Mouse (Mus musculus): ENCODE results near the gene Cd27. TPM values are rescaled to one million over a fixed set of nuclear protein-coding genes. Genes with fewer than 3 reads are reported as not detected.

The Cd27 gene
- total RNA-seq, 1 experiment = 0.22 TPM

DNA sequence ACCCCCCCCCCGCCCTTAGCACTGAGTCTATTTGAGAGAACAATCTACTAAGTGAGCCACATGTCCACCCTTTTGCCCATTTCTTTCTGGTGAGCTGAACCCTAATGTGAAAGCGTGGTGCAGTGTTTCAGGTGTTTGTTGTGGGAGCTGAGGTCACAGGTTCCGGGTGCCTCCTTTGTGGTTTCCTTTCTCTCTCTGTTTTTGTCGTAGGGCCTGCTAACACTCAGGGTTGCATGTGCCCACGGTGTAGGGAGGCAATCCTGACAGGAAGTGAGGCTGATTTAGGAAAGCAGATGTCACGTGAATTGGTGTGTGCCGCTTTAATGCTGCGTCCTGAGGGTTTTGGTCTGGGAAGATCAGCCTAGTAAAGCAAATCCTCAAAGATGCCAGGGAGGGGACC lies 4.8 kb upstream of the Cd27 start:
- no peaks in the 10 kb centered on the region for H3K36me3 ChIP-seq (ENCODE audit: control insufficient read depth, insufficient read depth, low read length, poor library complexity, severe bottlenecking)
- no peak for DNase-seq (ENCODE audit: low read depth, low spot score)
- in situ Hi-C loops (cut with MboI; ENCODE audit: low sequenced_read_pairs in 2 of 2, unreplicated experiment in 2 of 2) = no loop called here
- H3K9me3 ChIP-seq (ENCODE audit: control insufficient read depth, insufficient read depth, low read depth, low read length) = no peaks in the 10 kb centered on the region
- no peak overlapping the region for H3K27ac ChIP-seq (ENCODE audit: insufficient read depth, low read depth, low read length, poor library complexity, severe bottlenecking)
- H3K9ac ChIP-seq (ENCODE audit: insufficient read depth, low read depth, low read length, poor library complexity, severe bottlenecking) = no peak overlapping the region
- H3K4me3 ChIP-seq (ENCODE audit: insufficient read depth in 1 of 2, low read depth in 1 of 2, low read length in 2 of 2, poor library complexity in 1 of 2, severe bottlenecking in 1 of 2) = no peak overlapping the region
- TF ChIP-seq ZNF384 (IDR thresholded peaks at IDR 0.05; ENCODE audit: low read depth, low read length) = no peak
- no peak for TF ChIP-seq MAFK (IDR thresholded peaks at IDR 0.05; ENCODE audit: insufficient read depth, low read depth, low read length)
- TF ChIP-seq HCFC1 (IDR thresholded peaks at IDR 0.05; ENCODE audit: borderline replicate concordance, insufficient read depth, low read length) = no peak
- no peak for TF ChIP-seq CHD2 (IDR thresholded peaks at IDR 0.05; ENCODE audit: low read depth, low read length)
- no peak for TF ChIP-seq ZC3H11A (IDR thresholded peaks at IDR 0.05; ENCODE audit: borderline replicate concordance, low read depth, low read length)
- H3K4me1 ChIP-seq (ENCODE audit: control insufficient read depth in 2 of 2, insufficient read depth in 2 of 2, low read length in 2 of 2, poor library complexity in 1 of 2) = no peaks in the 10 kb centered on the region

DNA sequence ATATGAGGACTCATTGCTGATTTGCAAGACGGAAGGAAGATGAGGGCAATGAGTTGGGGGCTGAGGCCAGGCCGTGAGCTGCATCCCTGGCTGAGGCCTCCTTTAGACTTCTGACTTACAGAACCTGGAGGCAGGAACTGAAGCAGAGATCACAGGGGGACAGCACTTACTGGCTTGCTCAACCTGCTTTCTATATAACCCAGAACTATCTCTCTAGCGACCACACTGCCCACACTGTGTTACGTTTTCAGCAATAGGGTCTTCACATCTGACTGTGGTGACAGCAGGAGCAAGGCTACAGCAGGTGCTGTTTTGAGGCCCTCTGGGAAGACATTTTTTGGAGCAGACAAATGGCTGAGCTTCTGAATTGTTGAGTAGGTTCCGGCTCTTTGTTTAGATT lies 3.8 kb upstream of the Cd27 start:
- no peak for DNase-seq (ENCODE audit: low read depth, low spot score)
- Histone ChIP-seq H3K36me3 (ENCODE audit: control insufficient read depth, insufficient read depth, low read length, poor library complexity, severe bottlenecking) (no peaks in the 10 kb centered on the region), H3K4me1 (ENCODE audit: control insufficient read depth in 2 of 2, insufficient read depth in 2 of 2, low read length in 2 of 2, poor library complexity in 1 of 2) (peaks cover 0 to 3% of the 10 kb centered on the region in 2 experiments; a peak in 1 of 4 replicates), H3K9me3 (ENCODE audit: control insufficient read depth, insufficient read depth, low read depth, low read length) (no peaks in the 10 kb centered on the region), H3K9ac (ENCODE audit: insufficient read depth, low read depth, low read length, poor library complexity, severe bottlenecking) (no peak overlapping the region), H3K27ac (ENCODE audit: insufficient read depth, low read depth, low read length, poor library complexity, severe bottlenecking) (no peak overlapping the region), H3K4me3 (ENCODE audit: insufficient read depth in 1 of 2, low read depth in 1 of 2, low read length in 2 of 2, poor library complexity in 1 of 2, severe bottlenecking in 1 of 2) (no peak overlapping the region)
- TF ChIP-seq HCFC1 (IDR thresholded peaks at IDR 0.05; ENCODE audit: borderline replicate concordance, insufficient read depth, low read length) = no peak
- no peak for TF ChIP-seq CHD2 (IDR thresholded peaks at IDR 0.05; ENCODE audit: low read depth, low read length)
- TF ChIP-seq MAFK (IDR thresholded peaks at IDR 0.05; ENCODE audit: insufficient read depth, low read depth, low read length) = no peak
- TF ChIP-seq ZNF384 (IDR thresholded peaks at IDR 0.05; ENCODE audit: low read depth, low read length) = no peak
- no peak for TF ChIP-seq ZC3H11A (IDR thresholded peaks at IDR 0.05; ENCODE audit: borderline replicate concordance, low read depth, low read length)
- in situ Hi-C loops (cut with MboI; ENCODE audit: low sequenced_read_pairs in 2 of 2, unreplicated experiment in 2 of 2) = no loop called here

GRCm38 (mm10) chr6:125239547-125239946 lies 2.7 kb upstream of the Cd27 start:
- H3K27ac ChIP-seq (ENCODE audit: insufficient read depth, low read depth, low read length, poor library complexity, severe bottlenecking) = no peak overlapping the region
- no peak overlapping the region for H3K4me3 ChIP-seq (ENCODE audit: insufficient read depth in 1 of 2, low read depth in 1 of 2, low read length in 2 of 2, poor library complexity in 1 of 2, severe bottlenecking in 1 of 2)
- no peak overlapping the region for H3K9ac ChIP-seq (ENCODE audit: insufficient read depth, low read depth, low read length, poor library complexity, severe bottlenecking)
- no peaks in the 10 kb centered on the region for H3K36me3 ChIP-seq (ENCODE audit: control insufficient read depth, insufficient read depth, low read length, poor library complexity, severe bottlenecking)
- H3K4me1 ChIP-seq (ENCODE audit: control insufficient read depth in 2 of 2, insufficient read depth in 2 of 2, low read length in 2 of 2, poor library complexity in 1 of 2) = peaks cover 0 to 3% of the 10 kb centered on the region in 2 experiments; a peak in 1 of 4 replicates
- no peak for TF ChIP-seq HCFC1 (IDR thresholded peaks at IDR 0.05; ENCODE audit: borderline replicate concordance, insufficient read depth, low read length)
- no peak for TF ChIP-seq ZNF384 (IDR thresholded peaks at IDR 0.05; ENCODE audit: low read depth, low read length)
- TF ChIP-seq CHD2 (IDR thresholded peaks at IDR 0.05; ENCODE audit: low read depth, low read length) = no peak
- TF ChIP-seq ZC3H11A (IDR thresholded peaks at IDR 0.05; ENCODE audit: borderline replicate concordance, low read depth, low read length) = no peak
- no peak for TF ChIP-seq MAFK (IDR thresholded peaks at IDR 0.05; ENCODE audit: insufficient read depth, low read depth, low read length)
- H3K9me3 ChIP-seq (ENCODE audit: control insufficient read depth, insufficient read depth, low read depth, low read length) = no peaks in the 10 kb centered on the region
- in situ Hi-C loops (cut with MboI; ENCODE audit: low sequenced_read_pairs in 2 of 2, unreplicated experiment in 2 of 2) = no loop called here
- DNase-seq (ENCODE audit: low read depth, low spot score) = no peak

- H3K36me3 ChIP-seq (ENCODE audit: control insufficient read depth, insufficient read depth, low read length, poor library complexity, severe bottlenecking) = no peaks in the 10 kb centered on the region
- TF ChIP-seq ZNF384 (IDR thresholded peaks at IDR 0.05; ENCODE audit: low read depth, low read length) (no peak), CHD2 (IDR thresholded peaks at IDR 0.05; ENCODE audit: low read depth, low read length) (no peak), MAFK (IDR thresholded peaks at IDR 0.05; ENCODE audit: insufficient read depth, low read depth, low read length) (no peak), ZC3H11A (IDR thresholded peaks at IDR 0.05; ENCODE audit: borderline replicate concordance, low read depth, low read length) (no peak), HCFC1 (IDR thresholded peaks at IDR 0.05; ENCODE audit: borderline replicate concordance, insufficient read depth, low read length) (no peak)
- no peaks in the 10 kb centered on the region for H3K9me3 ChIP-seq (ENCODE audit: control insufficient read depth, insufficient read depth, low read depth, low read length)
- no peak overlapping the region for H3K27ac ChIP-seq (ENCODE audit: insufficient read depth, low read depth, low read length, poor library complexity, severe bottlenecking)
- no peak overlapping the region for H3K9ac ChIP-seq (ENCODE audit: insufficient read depth, low read depth, low read length, poor library complexity, severe bottlenecking)
- no peak overlapping the region for H3K4me3 ChIP-seq (ENCODE audit: insufficient read depth in 1 of 2, low read depth in 1 of 2, low read length in 2 of 2, poor library complexity in 1 of 2, severe bottlenecking in 1 of 2)
- H3K4me1 ChIP-seq (ENCODE audit: control insufficient read depth in 2 of 2, insufficient read depth in 2 of 2, low read length in 2 of 2, poor library complexity in 1 of 2) = peaks cover 0 to 6% of the 10 kb centered on the region in 2 experiments; a peak in 1 of 4 replicates
- in situ Hi-C loops (cut with MboI; ENCODE audit: low sequenced_read_pairs in 2 of 2, unreplicated experiment in 2 of 2) = no loop called here
- no peak for DNase-seq (ENCODE audit: low read depth, low spot score)
Measured at GRCm38 (mm10) chr6:125238396-125238795, 1.6 kb upstream of the Cd27 start.

DNA sequence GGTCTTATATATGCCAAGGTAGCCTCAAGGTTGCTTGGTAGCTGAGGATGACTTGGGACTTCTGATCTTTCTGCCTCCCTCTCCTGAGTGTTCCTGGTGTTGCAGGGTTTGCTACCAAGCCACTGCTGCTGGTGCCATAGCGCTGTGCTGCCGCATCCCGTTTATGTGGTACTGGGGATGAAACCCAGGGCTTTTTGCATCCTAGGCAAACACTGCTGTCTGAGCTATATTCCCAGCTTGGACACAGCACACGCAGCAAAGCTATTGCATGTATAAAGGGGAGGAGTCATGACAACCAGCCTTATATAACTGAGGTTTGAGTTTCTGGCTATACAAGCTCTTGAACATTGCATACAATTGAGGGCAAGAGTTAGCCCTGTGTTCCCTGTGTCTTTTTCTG lies 611 bp upstream of the Cd27 start:
- no peak overlapping the region for H3K4me3 ChIP-seq (ENCODE audit: insufficient read depth in 1 of 2, low read depth in 1 of 2, low read length in 2 of 2, poor library complexity in 1 of 2, severe bottlenecking in 1 of 2)
- no peaks in the 10 kb centered on the region for H3K9me3 ChIP-seq (ENCODE audit: control insufficient read depth, insufficient read depth, low read depth, low read length)
- H3K36me3 ChIP-seq (ENCODE audit: control insufficient read depth, insufficient read depth, low read length, poor library complexity, severe bottlenecking) = no peaks in the 10 kb centered on the region
- TF ChIP-seq ZC3H11A (IDR thresholded peaks at IDR 0.05; ENCODE audit: borderline replicate concordance, low read depth, low read length) (no peak), ZNF384 (IDR thresholded peaks at IDR 0.05; ENCODE audit: low read depth, low read length) (no peak), MAFK (IDR thresholded peaks at IDR 0.05; ENCODE audit: insufficient read depth, low read depth, low read length) (no peak), HCFC1 (IDR thresholded peaks at IDR 0.05; ENCODE audit: borderline replicate concordance, insufficient read depth, low read length) (no peak), CHD2 (IDR thresholded peaks at IDR 0.05; ENCODE audit: low read depth, low read length) (no peak)
- DNase-seq (ENCODE audit: low read depth, low spot score) = no peak
- H3K9ac ChIP-seq (ENCODE audit: insufficient read depth, low read depth, low read length, poor library complexity, severe bottlenecking) = no peak overlapping the region
- no peak overlapping the region for H3K27ac ChIP-seq (ENCODE audit: insufficient read depth, low read depth, low read length, poor library complexity, severe bottlenecking)
- H3K4me1 ChIP-seq (ENCODE audit: control insufficient read depth in 2 of 2, insufficient read depth in 2 of 2, low read length in 2 of 2, poor library complexity in 1 of 2) = peaks cover 0 to 6% of the 10 kb centered on the region in 2 experiments; a peak in 1 of 4 replicates
- in situ Hi-C loops (cut with MboI; ENCODE audit: low sequenced_read_pairs in 2 of 2, unreplicated experiment in 2 of 2) = no loop called here
